Mouse (Mus musculus): ENCODE measurements around the gene Naif1. TPM values are rescaled to one million over a fixed set of nuclear protein-coding genes. Genes with fewer than 3 reads are reported as not detected.
A peak's percentile ranks its signal among the peaks of the same experiment; 100 is the strongest.

Gene Naif1
- 4.4 and 5.3 TPM in 2 replicates for polyA plus RNA-seq (2015; fragmentation: Nextera tagmentation; extraction: Ambion mirVana)

DNA sequence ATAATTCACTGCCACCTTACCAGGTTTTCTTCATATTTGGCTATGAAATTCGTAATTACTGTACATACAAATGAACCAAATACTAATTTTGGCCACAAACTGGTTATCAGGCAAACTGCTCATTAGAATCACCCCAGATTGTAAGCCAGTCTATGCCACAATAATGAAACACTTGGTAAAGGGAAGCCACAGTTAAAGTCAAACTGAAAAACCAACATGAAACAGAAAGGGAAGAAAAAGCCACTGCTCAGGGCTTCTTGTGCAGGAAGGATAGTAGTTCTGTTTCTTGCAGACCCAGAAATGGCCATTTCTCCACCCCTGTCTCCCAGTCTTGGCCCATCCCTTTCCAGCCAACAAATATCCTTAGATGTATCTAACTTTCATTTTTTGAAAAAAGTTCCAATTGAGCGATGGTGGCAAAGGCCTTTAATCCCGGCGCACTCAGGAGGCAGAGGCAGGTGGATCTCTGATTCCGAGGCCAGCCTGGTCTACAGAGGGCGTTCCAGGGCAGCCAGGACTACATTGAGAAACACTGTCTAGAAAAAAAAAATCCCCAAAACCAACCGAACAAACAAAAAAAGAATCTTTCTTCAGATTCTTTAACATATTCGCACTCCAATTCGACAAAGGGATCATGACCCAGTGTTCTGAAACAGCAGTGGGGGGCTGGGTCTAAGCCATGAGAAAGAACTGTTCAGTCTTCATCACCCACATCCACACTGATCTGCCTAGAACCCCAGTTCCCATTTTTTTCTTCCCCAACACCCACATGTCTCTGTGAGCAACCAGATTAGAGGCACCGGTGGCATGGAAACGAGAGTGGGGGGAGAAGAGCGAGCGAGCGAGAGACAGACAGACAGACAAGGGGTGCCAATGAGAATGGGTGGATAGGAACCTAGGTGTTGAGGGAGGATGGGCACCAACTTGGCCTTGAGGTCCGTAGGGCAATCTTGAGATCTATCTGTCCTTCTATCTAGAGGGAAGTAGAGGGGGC, at the start of gene Naif1:
TSS of gene Naif1 (plus strand) at position 697 of the 994 bp plus-strand sequence.
- Histone ChIP-seq H3K36me3 (peaks cover 1% of the 10 kb centered on the region; the same call in 1 of the 2 replicates), H3K4me3 (replicated peaks) (peak within 1 kb of the TSS; percentile 81), H3K27ac (replicated peaks) (peak within 1 kb of the TSS; percentile 96), H3K9me3 (replicated peaks) (no peaks in the 10 kb centered on the region), H3K4me2 (peak within 1 kb of the TSS; percentile 79), H3K27me3 (replicated peaks) (no peaks in the 10 kb centered on the region), H3K9ac (replicated peaks) (peak within 1 kb of the TSS; percentile 75), H3K4me1 (peaks cover 42% of the 10 kb centered on the region)
- ATAC-seq (ENCODE audit: low FRiP score) = no peak
- WGBS = 77% methylated on average over 15 of the region's 15 CpGs

DNA sequence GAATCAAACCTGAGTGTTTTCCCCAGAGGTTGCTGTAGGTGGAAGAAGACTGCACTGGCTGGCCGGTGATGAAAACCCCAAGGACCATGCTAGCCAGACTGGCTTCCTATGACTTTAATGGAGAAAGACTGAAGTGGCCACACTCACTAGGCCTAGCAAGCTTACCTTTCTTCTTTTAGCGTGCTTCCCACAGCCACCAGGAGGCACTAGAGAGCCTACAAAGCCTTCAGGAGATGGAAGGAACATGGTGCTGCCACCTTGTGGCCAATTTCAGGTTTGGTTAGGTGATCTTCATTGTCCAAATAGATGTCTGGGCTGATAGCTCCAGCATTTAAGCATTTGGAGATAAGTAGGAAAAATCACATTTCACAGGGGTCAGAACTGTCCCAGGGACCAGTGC, 45.6 kb upstream of the Naif1 start:
- Histone ChIP-seq H3K4me1 (no peaks in the 10 kb centered on the region), H3K9ac (replicated peaks) (no peak overlapping the region), H3K27ac (replicated peaks) (0 out of 2 replicates have a peak overlapping the region, but pooled peaks have one; percentile 5), H3K36me3 (peaks cover 28% of the 10 kb centered on the region), H3K9me3 (replicated peaks) (no peaks in the 10 kb centered on the region), H3K4me3 (replicated peaks) (no peak overlapping the region), H3K4me2 (no peak overlapping the region), H3K27me3 (replicated peaks) (no peaks in the 10 kb centered on the region)
- 23% methylated on average over 2 of the region's 2 CpGs for WGBS
- ATAC-seq (ENCODE audit: low FRiP score) = peak; percentile 28; the same call in 1 of the 2 replicates

DNA sequence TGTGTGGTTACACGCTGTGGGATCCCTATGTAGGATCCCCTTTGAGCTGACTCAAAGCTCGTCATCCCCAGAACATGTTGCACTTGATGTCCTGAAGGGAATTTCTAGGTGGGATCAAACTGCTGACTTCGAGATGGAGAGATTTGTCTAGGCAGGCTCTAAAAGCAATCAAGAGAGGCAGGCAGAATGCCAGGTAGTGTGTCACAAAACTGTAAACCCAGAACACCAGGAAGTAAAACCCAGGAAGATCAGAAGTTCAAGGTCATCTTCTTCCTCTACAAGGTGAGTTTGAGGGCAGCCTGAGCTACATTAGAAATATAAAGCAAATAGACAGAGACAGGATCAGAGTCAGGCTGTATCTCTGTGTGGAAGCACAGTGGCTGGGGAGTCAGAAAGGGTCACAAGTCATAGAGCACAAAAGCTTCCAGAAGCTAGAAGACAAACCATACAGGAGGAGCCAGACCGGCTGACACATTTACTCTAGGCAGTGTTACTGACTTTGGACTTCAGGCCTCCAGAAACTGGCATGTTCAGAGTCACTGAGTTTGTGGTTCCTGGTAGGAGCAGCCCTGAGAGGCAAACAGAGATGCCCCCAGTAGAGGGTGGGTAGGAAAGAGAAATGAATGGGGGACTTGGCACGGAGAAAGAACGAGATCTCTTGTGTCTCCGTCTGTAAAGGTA, 43.0 kb upstream of the Naif1 start:
- no peaks in the 10 kb centered on the region for H3K4me1 ChIP-seq
- no peak overlapping the region for H3K9ac ChIP-seq (replicated peaks)
- no peak overlapping the region for H3K4me3 ChIP-seq (replicated peaks)
- H3K27me3 ChIP-seq (replicated peaks) = no peaks in the 10 kb centered on the region
- no peaks in the 10 kb centered on the region for H3K9me3 ChIP-seq (replicated peaks)
- no peak overlapping the region for H3K4me2 ChIP-seq
- no peak for ATAC-seq (ENCODE audit: low FRiP score)
- WGBS = 84% methylated on average over 7 of the region's 7 CpGs
- H3K36me3 ChIP-seq = peaks cover 6% of the 10 kb centered on the region
- H3K27ac ChIP-seq (replicated peaks) = no peak overlapping the region

DNA sequence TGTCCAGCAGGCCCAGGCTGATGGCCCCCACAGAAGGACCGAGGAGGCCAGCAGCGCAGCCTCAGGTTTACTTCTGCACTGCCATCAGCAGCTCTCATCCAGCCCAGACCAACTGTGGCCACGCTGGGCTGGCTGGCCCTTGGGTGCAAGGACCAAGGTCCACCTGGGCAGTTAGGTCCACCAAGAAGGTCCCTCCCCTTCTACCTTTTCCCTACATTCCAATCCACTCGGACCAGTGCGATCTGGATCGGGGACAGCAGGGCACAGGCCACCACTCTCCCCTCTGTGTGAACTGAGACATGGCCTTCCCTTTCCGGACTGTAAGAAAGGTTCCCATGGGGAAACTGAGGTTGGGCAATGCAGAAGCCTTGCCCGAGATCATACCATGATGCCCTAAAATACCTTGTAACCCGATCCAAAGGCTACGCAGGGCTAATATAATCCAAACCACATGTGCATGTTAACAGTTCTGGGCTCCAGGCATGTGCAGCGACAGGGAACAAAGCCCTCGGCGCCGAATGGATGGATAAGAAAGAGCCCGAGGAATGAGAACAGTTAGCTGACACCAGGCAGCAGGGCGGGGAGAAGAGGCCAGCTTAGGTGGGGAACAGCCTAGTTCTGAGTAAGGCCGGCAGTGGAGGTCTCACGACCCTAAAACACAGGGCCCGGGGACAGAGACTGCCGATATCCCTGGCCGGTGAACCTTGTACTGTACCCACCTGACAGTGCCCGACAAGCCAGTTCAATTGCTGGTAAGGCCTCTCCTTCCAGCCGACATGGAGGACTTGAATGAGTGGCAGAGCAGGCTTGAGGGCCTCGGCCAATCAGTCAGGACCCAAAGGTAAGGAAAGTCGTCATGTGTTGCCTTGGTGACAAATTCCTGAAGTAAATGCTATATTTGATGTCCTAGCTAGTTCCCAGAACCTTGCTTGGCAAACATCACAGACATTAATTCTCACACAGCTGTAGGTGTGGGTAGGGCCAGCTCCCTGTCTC, 41.5 kb upstream of the Naif1 start:
- WGBS = 80% methylated on average over 25 of the region's 25 CpGs

DNA sequence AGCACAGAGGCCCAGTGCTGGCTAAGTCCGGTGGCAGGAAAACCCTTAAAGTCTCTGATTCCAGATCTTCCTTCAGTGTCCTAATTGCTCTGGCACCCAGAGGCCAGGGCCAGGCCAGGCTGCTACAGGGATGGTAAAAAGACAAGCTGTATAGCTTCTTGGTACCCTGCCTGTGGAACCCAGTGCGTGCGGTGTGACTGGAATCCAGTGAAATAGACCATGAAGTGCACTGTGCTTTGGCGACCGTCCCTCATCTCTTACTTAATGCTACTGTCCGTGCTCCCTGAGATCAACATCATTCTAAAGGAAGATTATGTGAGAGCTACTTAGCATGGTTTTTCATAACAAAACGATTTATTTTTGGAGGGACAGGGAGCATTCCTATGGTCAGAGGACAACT, 38.9 kb upstream of the Naif1 start:
- Histone ChIP-seq H3K9ac (replicated peaks) (no peak overlapping the region), H3K4me2 (no peak overlapping the region), H3K9me3 (replicated peaks) (no peaks in the 10 kb centered on the region), H3K4me3 (replicated peaks) (no peak overlapping the region), H3K27ac (replicated peaks) (no peak overlapping the region), H3K4me1 (no peaks in the 10 kb centered on the region), H3K27me3 (replicated peaks) (no peaks in the 10 kb centered on the region), H3K36me3 (peaks cover 25% of the 10 kb centered on the region)
- WGBS = 89% methylated on average over 7 of the region's 7 CpGs
- no peak for ATAC-seq (ENCODE audit: low FRiP score)

More for the DNA sequence above, 41.5 kb upstream of the Naif1 start:
- no peaks in the 10 kb centered on the region for H3K27me3 ChIP-seq (replicated peaks)
- H3K4me3 ChIP-seq (replicated peaks) = no peak overlapping the region
- no peaks in the 10 kb centered on the region for H3K4me1 ChIP-seq
- ATAC-seq (ENCODE audit: low FRiP score) = no peak
- H3K36me3 ChIP-seq = peaks cover 1% of the 10 kb centered on the region; the same call in 1 of the 2 replicates
- H3K4me2 ChIP-seq = no peak overlapping the region
- no peak overlapping the region for H3K9ac ChIP-seq (replicated peaks)
- no peaks in the 10 kb centered on the region for H3K9me3 ChIP-seq (replicated peaks)
- H3K27ac ChIP-seq (replicated peaks) = no peak overlapping the region

DNA sequence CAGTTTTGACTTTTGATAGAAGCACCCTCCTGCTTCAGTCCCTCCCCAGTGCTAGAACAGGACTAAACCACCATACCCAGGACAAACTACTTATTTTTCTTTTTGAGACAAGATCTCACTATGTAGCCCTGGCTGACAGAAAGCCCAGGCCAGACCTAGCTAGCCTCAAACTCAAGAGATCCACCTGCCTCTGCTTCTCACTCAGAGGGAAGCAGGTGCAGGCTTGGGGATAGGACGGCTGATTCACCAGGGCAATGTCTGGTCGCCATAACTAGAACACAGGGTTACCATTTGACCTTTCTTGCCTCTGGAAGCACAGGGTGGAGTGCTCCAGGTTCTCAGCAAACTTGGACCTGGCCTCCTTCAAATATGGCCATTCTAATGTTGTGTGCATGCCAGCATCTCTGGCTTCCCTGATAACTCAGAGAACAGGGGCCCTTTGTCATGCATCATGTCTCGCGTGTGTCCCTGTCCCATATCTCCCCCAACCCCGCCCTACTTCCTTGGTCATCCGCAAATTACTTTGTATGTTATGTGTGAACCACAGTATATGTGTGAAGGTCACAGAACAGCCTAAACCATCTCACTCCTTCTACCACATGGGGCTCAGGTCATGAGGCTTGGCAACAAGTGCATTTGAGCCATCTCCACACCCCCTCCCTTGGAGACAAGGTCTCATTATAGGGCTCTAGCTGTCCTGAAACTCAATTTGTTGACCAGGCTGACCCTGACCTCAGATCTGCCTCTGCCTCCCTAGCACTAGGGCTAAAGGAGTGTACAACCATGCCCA, 37.3 kb upstream of the Naif1 start:
- WGBS = 91% methylated on average over 6 of the region's 6 CpGs
- no peak overlapping the region for H3K4me2 ChIP-seq
- H3K4me3 ChIP-seq (replicated peaks) = no peak overlapping the region
- no peaks in the 10 kb centered on the region for H3K27me3 ChIP-seq (replicated peaks)
- no peak for ATAC-seq (ENCODE audit: low FRiP score)
- no peaks in the 10 kb centered on the region for H3K9me3 ChIP-seq (replicated peaks)
- peaks cover 40% of the 10 kb centered on the region for H3K36me3 ChIP-seq
- H3K4me1 ChIP-seq = no peaks in the 10 kb centered on the region
- H3K9ac ChIP-seq (replicated peaks) = no peak overlapping the region
- no peak overlapping the region for H3K27ac ChIP-seq (replicated peaks)

DNA sequence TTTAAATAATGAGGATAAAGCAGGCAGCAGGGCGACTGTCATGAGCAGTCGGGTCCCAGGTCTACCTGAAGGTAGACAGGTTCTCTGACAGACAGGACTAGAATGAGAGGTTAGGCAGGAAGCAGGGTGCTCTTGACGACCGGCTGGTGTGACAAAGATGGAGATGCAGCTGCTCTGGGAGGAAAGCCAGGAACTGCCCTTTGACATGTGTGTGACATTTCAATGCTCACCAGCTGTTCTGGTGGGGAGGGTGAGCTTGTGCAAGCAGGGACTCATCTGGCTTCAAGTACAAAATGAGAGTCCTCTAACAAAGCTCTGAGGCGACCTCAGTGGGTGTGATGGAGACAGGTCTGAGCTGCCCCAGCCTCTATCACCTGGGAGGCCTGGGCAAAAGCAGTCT, 36.3 kb upstream of the Naif1 start:
- 60% methylated on average over 5 of the region's 5 CpGs for WGBS
- no peak overlapping the region for H3K4me3 ChIP-seq (replicated peaks)
- peaks cover 50% of the 10 kb centered on the region for H3K36me3 ChIP-seq

DNA sequence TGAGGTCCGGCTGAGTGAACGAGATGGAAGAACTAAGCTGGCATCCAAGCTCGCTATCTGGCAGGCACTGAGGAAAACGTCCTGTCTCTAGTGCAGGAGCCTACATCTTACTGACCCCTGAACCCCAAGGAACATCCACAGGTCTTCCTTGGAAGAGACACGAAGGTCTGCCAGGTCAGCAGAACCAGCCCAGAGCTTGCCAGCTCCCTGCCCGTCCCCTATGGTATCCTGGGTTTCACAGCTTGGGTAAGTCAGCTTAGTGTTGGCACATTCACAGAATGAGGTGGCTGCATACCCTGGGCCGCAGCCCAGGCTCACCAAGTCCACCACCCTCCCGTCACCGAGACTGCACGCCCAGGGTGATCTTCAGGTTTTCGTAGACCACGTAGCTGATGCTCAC, 34.5 kb upstream of the Naif1 start:
- no peak overlapping the region for H3K4me3 ChIP-seq (replicated peaks)
- H3K27me3 ChIP-seq (replicated peaks) = no peaks in the 10 kb centered on the region
- H3K36me3 ChIP-seq = peaks cover 68% of the 10 kb centered on the region
- no peak overlapping the region for H3K9ac ChIP-seq (replicated peaks)
- H3K4me1 ChIP-seq = no peaks in the 10 kb centered on the region
- WGBS = 96% methylated on average over 12 of the region's 12 CpGs
- no peaks in the 10 kb centered on the region for H3K9me3 ChIP-seq (replicated peaks)
- no peak overlapping the region for H3K27ac ChIP-seq (replicated peaks)
- no peak for ATAC-seq (ENCODE audit: low FRiP score)
- no peak overlapping the region for H3K4me2 ChIP-seq

More for the DNA sequence above, 36.3 kb upstream of the Naif1 start:
- H3K27ac ChIP-seq (replicated peaks) = no peak overlapping the region
- H3K27me3 ChIP-seq (replicated peaks) = no peaks in the 10 kb centered on the region
- H3K9ac ChIP-seq (replicated peaks) = no peak overlapping the region
- H3K9me3 ChIP-seq (replicated peaks) = no peaks in the 10 kb centered on the region
- no peak overlapping the region for H3K4me2 ChIP-seq
- ATAC-seq (ENCODE audit: low FRiP score) = no peak
- no peaks in the 10 kb centered on the region for H3K4me1 ChIP-seq

DNA sequence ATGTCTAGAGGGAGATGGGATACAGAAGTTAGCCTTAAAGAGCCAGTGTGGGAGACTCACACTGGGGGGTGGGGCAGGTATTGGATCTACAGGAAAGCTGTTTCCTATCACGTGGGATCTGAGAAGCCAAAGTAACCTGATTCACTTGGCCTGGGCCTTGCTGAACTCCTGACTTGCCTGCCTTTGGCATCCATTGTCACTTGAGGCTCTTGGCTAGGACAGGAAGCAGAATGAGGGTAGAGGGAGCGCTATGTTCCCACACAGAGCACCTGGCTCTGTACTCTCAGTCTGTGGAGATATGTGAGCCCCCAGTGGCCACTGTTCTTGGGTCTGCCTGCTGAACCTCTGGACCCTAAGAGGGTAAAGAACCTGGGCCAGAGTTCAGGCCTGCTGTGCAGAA, 33.7 kb upstream of the Naif1 start:
- no peak overlapping the region for H3K9ac ChIP-seq (replicated peaks)
- no peak overlapping the region for H3K4me2 ChIP-seq
- no peaks in the 10 kb centered on the region for H3K9me3 ChIP-seq (replicated peaks)
- H3K27me3 ChIP-seq (replicated peaks) = no peaks in the 10 kb centered on the region
- no peak overlapping the region for H3K4me3 ChIP-seq (replicated peaks)
- peaks cover 73% of the 10 kb centered on the region for H3K36me3 ChIP-seq
- ATAC-seq (ENCODE audit: low FRiP score) = no peak
- H3K4me1 ChIP-seq = no peaks in the 10 kb centered on the region
- 94% methylated on average over 2 of the region's 2 CpGs for WGBS
- H3K27ac ChIP-seq (replicated peaks) = no peak overlapping the region

DNA sequence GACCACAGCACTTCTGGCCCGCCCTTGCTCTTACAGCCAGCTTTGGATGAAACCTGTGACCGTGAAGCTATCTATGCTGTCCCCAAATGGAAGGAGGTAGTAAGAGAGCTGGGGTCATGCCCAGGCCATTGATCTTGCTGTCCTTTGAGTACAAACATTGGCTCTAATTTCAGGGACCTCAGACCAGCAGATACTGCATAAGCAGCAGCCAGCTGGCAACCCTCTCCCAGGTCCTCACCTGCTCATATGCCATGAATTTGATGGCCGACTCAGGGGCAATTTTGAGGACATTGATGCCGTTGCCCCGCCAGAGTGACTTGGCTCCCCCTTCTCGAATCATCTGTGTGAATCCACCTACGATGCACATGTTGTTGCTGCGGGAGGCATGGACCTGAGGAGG, 32.8 kb upstream of the Naif1 start:
- Histone ChIP-seq H3K9me3 (replicated peaks) (no peaks in the 10 kb centered on the region), H3K4me2 (no peak overlapping the region)
- WGBS = 91% methylated on average over 8 of the region's 8 CpGs

More for the DNA sequence above, 32.8 kb upstream of the Naif1 start:
- Histone ChIP-seq H3K27ac (replicated peaks) (no peak overlapping the region), H3K4me3 (replicated peaks) (no peak overlapping the region), H3K4me1 (peaks cover under 1% of the 10 kb centered on the region), H3K27me3 (replicated peaks) (no peaks in the 10 kb centered on the region), H3K36me3 (peaks cover 73% of the 10 kb centered on the region), H3K9ac (replicated peaks) (no peak overlapping the region)
- no peak for ATAC-seq (ENCODE audit: low FRiP score)

Measured in neural tube, embryonic 15.5 days (tissue).